Mouse (Mus musculus): ENCODE measurements around the gene Ptchd3. TPM values are rescaled to one million over a fixed set of nuclear protein-coding genes. Genes with fewer than 3 reads are reported as not detected.

Ptchd3 gene
- total RNA-seq (2022): under 1 TPM; 0.16 to 0.34 (median 0.18) TPM

DNA sequence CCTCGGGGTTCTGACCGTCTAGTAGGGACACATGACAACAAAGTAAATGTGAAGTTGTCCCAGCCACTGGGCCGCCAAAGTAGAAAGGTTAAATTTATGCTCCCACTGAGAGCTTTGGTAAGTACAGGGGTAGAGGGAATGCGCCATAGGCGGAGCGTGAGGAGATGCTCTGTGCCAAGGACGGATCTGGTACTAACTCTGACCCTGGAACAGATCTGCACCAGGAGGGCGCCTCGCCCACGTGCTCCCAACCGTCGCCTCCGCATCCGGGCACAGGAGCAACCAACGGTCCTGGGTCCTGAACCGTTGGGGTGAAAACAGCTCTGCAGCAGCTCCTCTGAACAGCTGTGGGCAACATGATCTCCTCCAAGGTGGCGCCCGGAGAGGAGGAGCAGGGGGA, at the start of gene Ptchd3:
Gene Ptchd3, plus strand, starts transcription at position 301 of the 400 bp plus-strand sequence.
- DNase-seq (ENCODE audit: low spot score): no peak

DNA sequence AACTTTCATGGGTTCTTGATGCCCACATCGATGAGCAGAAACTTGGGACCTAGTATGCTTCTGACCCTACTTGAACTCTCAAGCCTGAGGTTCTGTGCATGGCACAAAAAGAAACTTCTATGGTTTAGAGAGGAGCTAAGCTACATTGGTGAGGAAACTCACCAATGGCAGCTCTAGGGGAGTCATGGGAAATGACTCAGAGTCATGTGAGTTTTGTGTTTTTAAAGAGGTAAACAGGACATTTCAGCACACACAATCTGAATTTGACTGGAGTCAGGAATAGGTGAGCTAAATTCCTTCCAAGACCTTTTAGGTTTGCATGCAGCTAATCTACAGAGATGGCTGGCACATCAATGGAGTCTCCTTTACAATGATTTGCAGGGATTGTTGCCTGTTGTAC, 48.2 kb upstream of the Ptchd3 start:
- no peak for DNase-seq (ENCODE audit: low spot score)

- DNase-seq (ENCODE audit: low spot score): no peak
Observed at GRCm38 (mm10) chr11:121787456-121787855, 42.6 kb upstream of the Ptchd3 start.

GRCm38 (mm10) chr11:121789566-121789965, 40.5 kb upstream of the Ptchd3 start:
- DNase-seq (ENCODE audit: low spot score): no peak

DNA sequence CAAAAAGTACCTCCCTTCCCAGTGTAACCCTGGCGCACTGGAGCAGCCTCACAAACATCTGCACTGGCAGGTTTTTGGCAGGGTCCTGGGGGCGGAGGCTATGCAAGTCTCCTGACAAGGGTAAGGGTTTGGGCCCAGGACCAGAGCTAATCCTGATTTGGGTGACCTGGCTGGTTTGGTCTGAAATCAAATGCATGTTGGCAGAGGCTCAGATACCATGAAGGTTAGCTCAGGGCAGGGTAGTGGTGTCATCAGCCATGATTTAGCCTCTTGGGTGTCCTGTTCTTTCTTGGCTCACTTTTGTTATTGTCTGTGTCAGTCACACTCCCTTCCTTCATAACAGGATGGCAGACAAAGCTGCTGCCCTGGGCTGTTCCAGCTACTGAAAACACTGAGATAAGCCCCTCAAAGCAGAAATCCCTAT, 39.4 kb upstream of the Ptchd3 start:
- DNase-seq (ENCODE audit: low spot score): peak; percentile 84

- DNase-seq (ENCODE audit: low spot score): no peak
Observed at GRCm38 (mm10) chr11:121791446-121791845, 38.6 kb upstream of the Ptchd3 start.

DNA sequence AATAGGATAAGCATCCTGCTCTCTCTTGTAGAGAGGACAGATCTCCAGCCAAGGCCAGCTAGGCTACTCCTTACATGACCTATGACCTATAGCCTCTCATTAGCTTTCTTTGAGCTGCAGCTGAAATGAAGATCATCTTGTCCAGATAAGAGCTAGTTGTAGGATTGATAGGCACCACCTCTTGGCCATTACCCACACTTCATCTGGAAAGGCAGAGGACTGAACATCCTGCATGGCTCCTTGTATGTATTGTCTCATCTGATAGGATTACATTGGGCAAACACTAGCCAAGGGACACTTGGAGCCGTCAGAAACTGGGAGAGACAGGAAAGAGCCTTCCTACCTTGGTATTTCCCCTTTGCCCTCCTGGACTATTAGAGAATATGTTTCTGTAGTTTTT, 38.1 kb upstream of the Ptchd3 start:
- no peak for DNase-seq (ENCODE audit: low spot score)

DNA sequence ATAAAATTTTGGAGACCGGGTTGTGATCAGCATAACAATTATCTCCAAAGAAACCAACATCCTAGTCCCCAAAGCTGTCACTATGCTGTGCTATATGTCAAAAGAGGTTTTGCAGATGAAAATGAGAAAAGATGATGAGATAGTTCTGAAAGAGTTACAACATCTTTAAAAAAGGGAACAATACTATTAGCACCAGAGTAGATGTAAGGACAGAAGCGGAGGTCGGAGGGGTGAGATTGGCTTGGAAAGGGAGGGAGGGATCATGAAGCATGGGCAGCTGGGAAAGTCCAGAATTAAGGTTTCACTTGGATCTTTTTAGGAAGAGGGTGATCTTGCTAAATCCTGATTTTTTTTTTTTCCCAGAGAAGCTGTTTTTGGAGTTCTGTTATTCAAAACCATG, 36.5 kb upstream of the Ptchd3 start:
- DNase-seq (ENCODE audit: low spot score): no peak

GRCm38 (mm10) chr11:121794186-121794585, 35.9 kb upstream of the Ptchd3 start:
- DNase-seq (ENCODE audit: low spot score): no peak

GRCm38 (mm10) chr11:121794591-121795199, 35.4 kb upstream of the Ptchd3 start:
- DNase-seq (ENCODE audit: low spot score): no peak

- DNase-seq (ENCODE audit: low spot score): no peak
Observed at GRCm38 (mm10) chr11:121795978-121796377, 34.1 kb upstream of the Ptchd3 start.

GRCm38 (mm10) chr11:121798591-121798990, 31.5 kb upstream of the Ptchd3 start:
- no peak for DNase-seq (ENCODE audit: low spot score)

GRCm38 (mm10) chr11:121799746-121800299, 30.2 kb upstream of the Ptchd3 start:
- DNase-seq (ENCODE audit: low spot score): no peak

DNA sequence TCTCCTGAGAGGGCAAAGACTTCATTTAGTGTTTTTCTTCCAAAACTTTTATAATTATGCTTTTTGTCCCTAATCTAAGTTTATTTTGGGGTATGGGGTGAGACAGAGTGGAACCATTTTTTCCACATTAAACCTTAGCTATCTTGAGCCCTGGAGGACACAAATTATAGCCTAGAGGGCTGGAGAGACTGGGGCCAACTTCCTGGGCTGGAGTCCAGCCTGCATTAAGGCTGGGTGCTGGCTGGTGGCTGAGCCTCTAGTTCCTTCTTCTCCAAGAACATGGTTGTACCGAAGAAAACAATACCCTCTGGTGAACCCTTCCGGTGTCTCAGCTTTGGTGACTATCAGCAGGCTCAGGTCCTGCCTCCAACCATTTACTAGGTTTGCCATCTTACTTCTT, 27.3 kb upstream of the Ptchd3 start:
- no peak for DNase-seq (ENCODE audit: low spot score)

DNA sequence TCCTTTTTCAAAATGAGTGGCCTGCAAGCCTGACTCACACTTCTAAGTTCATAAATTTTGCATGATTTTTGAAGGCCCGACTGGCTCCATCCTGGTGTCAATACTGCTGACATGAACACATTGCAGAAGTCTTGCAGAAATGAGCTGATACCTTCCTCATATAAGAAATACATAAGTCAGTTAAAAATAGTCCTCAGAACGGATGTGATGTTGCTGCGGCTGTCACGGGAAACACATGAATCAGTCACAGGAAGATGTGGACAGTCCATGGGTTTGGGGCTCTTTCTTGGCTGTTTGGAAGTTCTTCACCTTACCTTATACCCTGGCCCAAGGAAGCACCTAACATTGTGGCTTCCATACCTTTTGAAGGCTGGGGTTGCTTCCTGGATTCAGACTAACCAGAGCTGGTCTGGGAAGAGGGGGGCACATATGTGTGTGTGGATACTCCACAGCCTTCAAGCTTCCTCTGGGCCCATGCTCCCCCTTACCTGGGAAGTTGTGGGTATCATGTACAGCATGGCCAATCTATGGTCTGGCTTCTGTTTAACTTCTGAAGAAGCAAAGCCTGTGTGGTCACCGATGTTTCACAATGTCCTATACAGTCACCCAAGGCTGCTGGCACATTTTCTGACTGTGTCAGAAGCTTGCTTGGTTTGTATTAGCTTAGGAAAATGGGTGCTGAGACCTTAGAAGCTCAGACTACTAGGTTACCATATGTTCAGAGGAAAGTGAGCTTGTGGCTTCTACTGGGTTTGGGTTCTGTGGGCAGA, 25.6 kb upstream of the Ptchd3 start:
- no peak for DNase-seq (ENCODE audit: low spot score)

DNA sequence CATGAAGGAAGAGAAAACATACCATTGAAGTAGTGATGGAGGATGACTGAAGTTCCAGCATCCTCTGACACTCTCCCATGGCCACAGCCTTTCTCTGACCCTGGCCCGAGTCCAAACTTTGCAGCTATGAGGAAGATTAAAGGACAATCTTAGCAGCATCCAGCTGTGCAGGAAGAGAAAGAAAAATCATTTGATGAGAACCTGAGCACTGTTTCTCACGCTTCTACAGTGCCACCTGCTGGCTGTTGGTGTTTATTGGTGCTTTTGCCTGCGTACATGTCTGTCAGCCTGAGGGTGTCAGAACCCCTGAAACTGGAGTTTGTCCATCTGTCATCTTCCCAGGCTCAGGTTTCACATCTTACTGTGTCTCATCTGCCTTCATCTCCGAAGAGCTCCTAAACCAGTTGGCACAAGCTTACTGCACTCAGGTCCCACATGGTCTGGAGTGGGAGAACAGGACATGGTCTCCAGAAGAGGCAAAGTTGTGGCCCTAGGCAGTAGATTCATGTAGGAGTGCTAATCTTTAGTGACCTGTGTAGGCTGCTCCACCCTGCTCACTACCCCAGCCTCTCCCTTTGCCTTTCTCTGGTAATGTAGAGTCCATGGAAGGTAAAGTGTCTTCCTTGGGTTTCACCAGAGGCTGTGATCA, 21.7 kb upstream of the Ptchd3 start:
- peak; percentile 87 for DNase-seq (ENCODE audit: low spot score)

GRCm38 (mm10) chr11:121808866-121809265, 21.2 kb upstream of the Ptchd3 start:
- no peak for DNase-seq (ENCODE audit: low spot score)

GRCm38 (mm10) chr11:121845923-121846322, 15.9 kb downstream of the Ptchd3 start:
- no peak for DNase-seq (ENCODE audit: low spot score)

DNA sequence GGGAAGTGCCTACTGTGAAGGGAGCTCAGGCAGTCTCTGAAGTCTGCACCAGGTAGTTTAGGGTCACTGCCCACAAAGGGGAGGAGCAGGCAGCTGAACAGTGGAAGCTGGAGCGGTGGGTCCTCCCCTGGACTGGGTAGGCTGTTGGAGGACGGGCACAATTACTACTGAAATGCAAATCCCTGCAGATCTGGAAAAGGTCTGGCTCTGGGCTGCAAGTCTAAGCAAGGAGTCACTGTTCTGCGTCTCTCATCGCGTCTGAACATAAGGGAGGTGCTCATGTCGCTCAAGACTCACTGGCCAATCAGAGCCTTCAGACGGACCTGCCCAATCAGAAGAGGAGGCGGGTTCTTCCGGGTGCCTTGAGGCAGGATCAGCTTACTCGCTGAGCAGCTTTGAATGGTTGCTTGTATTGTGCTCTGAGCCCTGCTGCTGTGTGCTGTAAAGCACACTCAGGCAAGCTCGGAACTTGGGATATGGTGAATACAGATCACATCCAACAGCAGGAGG, 17.8 kb downstream of the Ptchd3 start:
- peak; percentile 15 for DNase-seq (ENCODE audit: low spot score)
